9 mouse cellular contexts compared by ENCODE assay signal in the genomic region with DNA sequence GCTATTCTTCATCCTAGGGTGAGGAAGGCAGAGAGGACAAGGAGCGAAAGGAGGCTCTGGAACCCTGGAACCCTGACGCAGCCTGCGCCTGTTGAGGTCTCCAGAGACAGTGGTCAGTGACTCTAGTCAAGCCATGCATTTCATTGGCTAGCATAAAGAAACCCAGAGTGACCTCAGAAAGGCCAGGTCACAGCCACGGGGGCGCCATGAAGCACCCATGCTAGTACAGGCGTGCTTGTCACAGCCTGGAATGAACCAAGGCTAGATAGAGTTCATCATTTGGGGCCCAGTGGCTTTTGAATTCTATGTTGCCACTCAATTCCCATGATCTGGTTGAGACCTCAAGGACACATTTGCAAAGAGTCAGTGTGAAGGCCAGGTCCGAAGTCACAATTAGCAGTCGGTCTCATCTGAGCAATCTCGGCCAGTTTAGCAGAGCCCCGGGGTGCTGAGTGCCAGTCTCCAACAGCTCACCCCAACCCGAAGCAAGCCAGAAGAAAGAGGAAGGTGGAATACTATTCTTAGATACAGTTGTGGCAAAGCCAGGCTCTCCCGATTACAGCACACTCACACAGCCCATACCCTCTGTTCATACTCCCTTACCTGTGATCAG. TPM values are rescaled to one million over a fixed set of nuclear protein-coding genes. Genes with fewer than 3 reads are reported as not detected.
DNase-seq lines count a peak whose midpoint lies in the region; ATAC-seq and TF ChIP-seq lines count a peak whose summit lies in the region.
"Had no signal": no experiment of that assay in that cellular context is flagged by ENCODE, and none has a peak within 500 bp of the region (broad histone marks: within the 10 kb centered on the region; RNA-seq: fewer than 3 reads in every experiment).

No protein-coding gene starts in this region.

- peaks cover 19% of the 10 kb centered on the region for H3K4me1 ChIP-seq in heart, embryonic 12.5 days (replicated peaks)
- no peaks in the 10 kb centered on the region; the same call in 1 of the 2 replicates for H3K4me1 ChIP-seq in testis, adult 2 months (ENCODE audit: control insufficient read depth, insufficient read depth, low read length)
- 0 out of 2 replicates have a peak, but pooled peaks cover 3% of the 10 kb centered on the region for H3K4me1 ChIP-seq in limb, embryonic 14.5 days (ENCODE audit: control insufficient read depth, insufficient read depth, low read length)
- peaks cover 13% of the 10 kb centered on the region; the same call in 1 of the 2 replicates for H3K4me1 ChIP-seq in stomach, embryonic 16.5 days (ENCODE audit: control insufficient read depth, insufficient read depth, low read length)

- no peak for DNase-seq in heart, postnatal 10 days
- no peak for DNase-seq in testis, postnatal 10 days (ENCODE audit: low spot score)
- DNase-seq in limb, embryonic 14.5 days (ENCODE audit: low spot score) = no peak
- no peak for DNase-seq in gastrocnemius, adult 18-20 months (ENCODE audit: low spot score)
- DNase-seq in Muller cell, postnatal 12 days (ENCODE audit: inconsistent ontology term) = no peak

- H3K27ac ChIP-seq in heart, embryonic 12.5 days (ENCODE audit: poor library complexity, severe bottlenecking) = peak overlapping the region; percentile 90
- H3K27ac ChIP-seq in testis, adult 2 months (ENCODE audit: control insufficient read depth, insufficient read depth, low read depth, low read length) = no peak overlapping the region
- H3K27ac ChIP-seq in limb, embryonic 14.5 days (replicated peaks; ENCODE audit: low read depth, low read length) = peak overlapping the region; percentile 55; the same call in 1 of the 2 replicates
- peak overlapping the region; percentile 79 for H3K27ac ChIP-seq in stomach, embryonic 16.5 days (ENCODE audit: low read length)

- H3K4me2 ChIP-seq in heart, embryonic 12.5 days = peak overlapping the region; percentile 58
- H3K4me2 ChIP-seq in limb, embryonic 14.5 days (replicated peaks; ENCODE audit: low read depth, low read length, severe bottlenecking) = no peak overlapping the region
- H3K4me2 ChIP-seq in stomach, embryonic 16.5 days (ENCODE audit: low read depth, low read length) = peak overlapping the region; percentile 40

- intact Hi-C loops in heart, postnatal 10 days (cut with DNase I) = no loop called here

- no peak for TF ChIP-seq CTCF in testis, adult 2 months (IDR thresholded peaks at IDR 0.05; ENCODE audit: control insufficient read depth, insufficient read depth, insufficient replicate concordance, low read depth, low read length)

- TF ChIP-seq POLR2A in testis, adult 2 months (IDR thresholded peaks at IDR 0.05; ENCODE audit: control insufficient read depth, low read depth, low read length) = no peak
- TF ChIP-seq POLR2A in limb, embryonic 14.5 days (IDR thresholded peaks at IDR 0.05; ENCODE audit: borderline replicate concordance, extremely low read depth, insufficient read depth, insufficient read length) = no peak

- peak overlapping the region; percentile 63 for H3K9ac ChIP-seq in heart, embryonic 12.5 days
- peak overlapping the region; percentile 25; the same call in 1 of the 2 replicates for H3K9ac ChIP-seq in limb, embryonic 14.5 days (ENCODE audit: low read depth, low read length, severe bottlenecking)
- peak overlapping the region; percentile 55 for H3K9ac ChIP-seq in stomach, embryonic 16.5 days (ENCODE audit: low read length)

- no peak for ATAC-seq in heart, embryonic 12.5 days (ENCODE audit: insufficient number of reproducible peaks, low FRiP score)
- no peak for ATAC-seq in limb, embryonic 14.5 days (ENCODE audit: low FRiP score, low read depth)
- ATAC-seq in stomach, embryonic 16.5 days (ENCODE audit: insufficient read depth, low FRiP score) = no peak

- H3K27me3 ChIP-seq in heart, embryonic 12.5 days (replicated peaks) = no peaks in the 10 kb centered on the region; the same call in 1 of the 2 replicates
- no peaks in the 10 kb centered on the region for H3K27me3 ChIP-seq in testis, adult 2 months (ENCODE audit: control insufficient read depth, insufficient read depth, low read length)
- H3K27me3 ChIP-seq in limb, embryonic 14.5 days (ENCODE audit: control insufficient read depth, insufficient read depth, low read length) = no peaks in the 10 kb centered on the region
- no peaks in the 10 kb centered on the region for H3K27me3 ChIP-seq in stomach, embryonic 16.5 days (ENCODE audit: control insufficient read depth, insufficient read depth, low read length)

- no peaks in the 10 kb centered on the region for H3K9me3 ChIP-seq in heart, embryonic 12.5 days (replicated peaks)
- H3K9me3 ChIP-seq in limb, embryonic 14.5 days (ENCODE audit: control insufficient read depth, low read length) = no peaks in the 10 kb centered on the region
- H3K9me3 ChIP-seq in stomach, embryonic 16.5 days (replicated peaks; ENCODE audit: control insufficient read depth, low read length) = no peaks in the 10 kb centered on the region
- H3K9me3 ChIP-seq: G1E had no signal

- peak overlapping the region; percentile 31 for H3K4me3 ChIP-seq in heart, embryonic 12.5 days
- H3K4me3 ChIP-seq in testis, adult 2 months (ENCODE audit: control insufficient read depth, low read depth, low read length) = peak overlapping the region; percentile 12
- 0 out of 2 replicates have a peak overlapping the region, but pooled peaks have one; percentile 5 for H3K4me3 ChIP-seq in limb, embryonic 14.5 days (replicated peaks; ENCODE audit: low read length)
- peak overlapping the region; percentile 28 for H3K4me3 ChIP-seq in stomach, embryonic 16.5 days (replicated peaks; ENCODE audit: low read length)

- 65% methylated on average over 12 of the region's 12 CpGs for WGBS in heart, embryonic 12.5 days
- 83% methylated on average over 12 of the region's 12 CpGs for WGBS in limb, embryonic 14.5 days
- 80% methylated on average over 12 of the region's 12 CpGs for WGBS in stomach, embryonic 16.5 days

- no peaks in the 10 kb centered on the region for H3K36me3 ChIP-seq in heart, embryonic 12.5 days
- H3K36me3 ChIP-seq in testis, adult 2 months (ENCODE audit: control insufficient read depth, insufficient read depth, low read length) = no peaks in the 10 kb centered on the region
- H3K36me3 ChIP-seq in limb, embryonic 14.5 days (ENCODE audit: control insufficient read depth, insufficient read depth, low read length) = no peaks in the 10 kb centered on the region
- H3K36me3 ChIP-seq in stomach, embryonic 16.5 days (ENCODE audit: control insufficient read depth, insufficient read depth, low read length) = no peaks in the 10 kb centered on the region
- H3K36me3 ChIP-seq: G1E had no signal

RNA-seq across cellular contexts. Expression of gene Sh3tc1, which starts 11.3 kb away (rescaled TPM):
- polyA plus RNA-seq in heart, embryonic 12.5 days (2016; fragmentation: Nextera tagmentation; extraction: Ambion mirVana) = 10.0 and 10.4 TPM in 2 replicates
- 10 to 100 TPM; 14.7 to 17.4 TPM for total RNA-seq in heart, postnatal 10 days (2021)
- 0.59 and 0.72 TPM in 2 replicates for polyA plus RNA-seq in testis, adult 2 months (2012; rRNA removed)
- polyA plus RNA-seq in limb, embryonic 14.5 days (2012; rRNA removed) = 2.9 and 3.5 TPM in 2 replicates
- 4.6 and 5.2 TPM in 2 replicates for polyA plus RNA-seq in limb, embryonic 14.5 days (2014; fragmentation: Nextera tagmentation; extraction: Ambion mirVana)
- 6.2 and 9.1 TPM in 2 replicates for polyA plus RNA-seq in stomach, embryonic 16.5 days (2015; fragmentation: Nextera tagmentation; extraction: Ambion mirVana)
- 1 to 10 TPM; 2.1 to 3.9 TPM for total RNA-seq in gastrocnemius, adult 18-20 months (2021)

RNA-seq across cellular contexts. Expression of gene Ablim2, which starts 29.2 kb away (rescaled TPM):
- 3.8 and 3.9 TPM in 2 replicates for polyA plus RNA-seq in heart, embryonic 12.5 days (2016; fragmentation: Nextera tagmentation; extraction: Ambion mirVana)
- 10 to 100 TPM in 1 of 2 experiments, 1 to 10 TPM in 1; 9.9 to 12.6 TPM for total RNA-seq in heart, postnatal 10 days (2021)
- 1.2 and 1.7 TPM in 2 replicates for polyA plus RNA-seq in testis, adult 2 months (2012; rRNA removed)
- polyA plus RNA-seq in limb, embryonic 14.5 days (2012; rRNA removed) = 3.8 and 4.7 TPM in 2 replicates
- 1.8 and 1.9 TPM in 2 replicates for polyA plus RNA-seq in limb, embryonic 14.5 days (2014; fragmentation: Nextera tagmentation; extraction: Ambion mirVana)
- 3.5 and 4.3 TPM in 2 replicates for polyA plus RNA-seq in stomach, embryonic 16.5 days (2015; fragmentation: Nextera tagmentation; extraction: Ambion mirVana)
- total RNA-seq in gastrocnemius, adult 18-20 months (2021) = 10 to 100 TPM; 35.0 to 45.0 TPM
- polyA plus RNA-seq: G1E had no signal

RNA-seq across cellular contexts. Expression of gene Htra3, which starts 48.9 kb away (rescaled TPM):
- polyA plus RNA-seq in heart, embryonic 12.5 days (2016; fragmentation: Nextera tagmentation; extraction: Ambion mirVana) = 4.3 and 4.8 TPM in 2 replicates
- total RNA-seq in heart, postnatal 10 days (2021) = 10 to 100 TPM; 69.0 to 86.6 TPM
- 14.8 and 15.0 TPM in 2 replicates for polyA plus RNA-seq in testis, adult 2 months (2012; rRNA removed)
- polyA plus RNA-seq in limb, embryonic 14.5 days (2012; rRNA removed) = 48.8 and 73.1 TPM in 2 replicates
- polyA plus RNA-seq in limb, embryonic 14.5 days (2014; fragmentation: Nextera tagmentation; extraction: Ambion mirVana) = 49.2 and 59.2 TPM in 2 replicates
- polyA plus RNA-seq in stomach, embryonic 16.5 days (2015; fragmentation: Nextera tagmentation; extraction: Ambion mirVana) = 67.7 and 77.5 TPM in 2 replicates
- total RNA-seq in gastrocnemius, adult 18-20 months (2021) = 10 to 100 TPM; 28.4 to 34.8 TPM
- total RNA-seq: G1E had no signal
- polyA plus RNA-seq: G1E had no signal
